Mouse (Mus musculus) small intestine, adult 2 months (tissue): Measurements from ENCODE around the gene Faim2.

Source experiments
- CTCF ChIP-seq: fragments of 200-500 bp; IDR thresholded peaks from 2 replicates; pipeline ENCODE4 v1.5.1; 2012; ENCODE audit warnings: low read depth, mild to moderate bottlenecking, control low read depth, inconsistent platforms, low read length, moderate library complexity, mixed read lengths; ENCODE audit not compliant: insufficient replicate concordance, insufficient read length; ENCODE audit errors: extremely low read depth
- POLR2A ChIP-seq: fragments of 200-500 bp; IDR thresholded peaks from 2 replicates; pipeline ENCODE4 v1.6.1; 2012; ENCODE audit warnings: low read depth, mild to moderate bottlenecking, control low read depth, inconsistent platforms, low read length, moderate library complexity

DNA sequence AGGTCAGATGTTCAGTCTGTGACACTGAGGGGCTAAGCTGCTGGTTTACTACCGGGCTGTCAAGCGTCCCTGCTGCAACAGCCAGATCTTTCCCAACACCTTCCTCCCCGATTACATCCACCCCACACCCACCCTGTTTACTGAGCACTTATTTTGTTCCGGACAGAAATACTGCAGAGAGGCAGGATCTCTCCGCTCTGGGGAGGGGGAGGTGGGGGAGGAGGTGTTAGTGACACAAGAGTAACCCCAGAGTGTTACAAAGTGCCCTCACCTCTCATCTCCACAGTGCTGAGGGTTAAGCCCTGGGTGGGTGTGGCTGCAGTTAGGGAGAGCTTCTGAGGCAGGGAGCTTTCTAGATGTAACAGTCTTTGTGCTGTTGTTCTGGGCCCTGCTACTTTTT, 27.6 kb downstream of the Faim2 start:
- TF ChIP-seq POLR2A (no peak), CTCF (no peak)
